Mouse (Mus musculus) layer of hippocampus, adult 18-20 months (tissue): ENCODE measurements at regions not wholly inside any gene's neighbourhood (a gene's known extent, or its start where the extent isn't known, plus 50 kb on each side); places are given as distances from the start of the nearest gene placed in this dataset.

ENCODE experiments used
- DNase-seq, 2 experiments: peaks; one replicate each; pipeline ENCODE4 v3.0.0; 2022; ENCODE audit warnings: low spot score in 2 of 2

DNA sequence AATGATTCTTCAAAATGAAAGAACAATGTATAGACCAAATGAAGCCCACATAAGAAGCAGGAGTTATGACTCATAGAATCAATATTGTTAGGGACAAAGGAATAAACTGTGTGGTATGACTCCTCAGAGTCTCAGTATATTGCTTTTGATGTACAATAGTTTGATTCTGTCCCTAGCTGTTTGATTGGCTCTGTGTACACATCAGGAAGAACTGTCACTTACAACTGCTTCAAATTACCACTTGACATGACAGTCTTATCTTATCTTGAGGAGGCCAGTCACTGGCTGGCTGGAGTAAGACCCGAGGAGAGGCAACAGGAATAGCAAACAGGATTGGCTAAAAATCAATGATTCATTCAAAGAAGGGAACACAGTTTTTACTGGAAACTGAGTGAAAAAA is 1333.5 kb upstream of the Gm38303 start:
- no peak for DNase-seq

- no peak for DNase-seq
These were observed 1303.8 kb upstream of the Gm38303 start for GRCm38 (mm10) chr3:11639329-11639728.

- peak; percentile 64 to 82 for DNase-seq
These were observed 1266.0 kb upstream of the Gm38303 start for GRCm38 (mm10) chr3:11601496-11601895.

- DNase-seq = no peak
These were observed 1228.4 kb upstream of the Gm38303 start for GRCm38 (mm10) chr3:11563851-11564250.

GRCm38 (mm10) chr3:11562901-11563300 is 1227.4 kb upstream of the Gm38303 start:
- no peak for DNase-seq
